Mouse (Mus musculus): ENCODE results near the gene Arsj. TPM values are rescaled to one million over a fixed set of nuclear protein-coding genes. Genes with fewer than 3 reads are reported as not detected.

Arsj gene
- polyA plus RNA-seq, 1 experiment, result 0.13 TPM

GRCm38 (mm10) chr3:126359760-126360159, 3.7 kb upstream of the Arsj start:
- no peak for TF ChIP-seq CTCF (IDR thresholded peaks at IDR 0.05; ENCODE audit: extremely low read depth, insufficient read length, insufficient replicate concordance, low read depth, low read length)
- TF ChIP-seq POLR2A (IDR thresholded peaks at IDR 0.05; ENCODE audit: low read depth, low read length), result no peak
- Histone ChIP-seq H3K4me3 (ENCODE audit: low read depth, low read length) (no peak overlapping the region), H3K36me3 (ENCODE audit: control insufficient read depth, insufficient read depth, low read length) (no peaks in the 10 kb centered on the region), H3K27me3 (ENCODE audit: control insufficient read depth, insufficient read depth, low read length) (no peaks in the 10 kb centered on the region), H3K27ac (ENCODE audit: insufficient read depth, low read depth, low read length) (no peak overlapping the region), H3K4me1 (ENCODE audit: control insufficient read depth, insufficient read depth, insufficient read length, low read length) (no peaks in the 10 kb centered on the region)
- WGBS, result 35% methylated on average over 1 of the region's 1 CpGs

GRCm38 (mm10) chr3:126362392-126362791, 1.1 kb upstream of the Arsj start:
- H3K4me3 ChIP-seq (ENCODE audit: low read depth, low read length), result no peak overlapping the region
- TF ChIP-seq POLR2A (IDR thresholded peaks at IDR 0.05; ENCODE audit: low read depth, low read length) (no peak), CTCF (IDR thresholded peaks at IDR 0.05; ENCODE audit: extremely low read depth, insufficient read length, insufficient replicate concordance, low read depth, low read length) (no peak)
- no peaks in the 10 kb centered on the region for H3K27me3 ChIP-seq (ENCODE audit: control insufficient read depth, insufficient read depth, low read length)
- H3K27ac ChIP-seq (ENCODE audit: insufficient read depth, low read depth, low read length), result no peak overlapping the region
- no peaks in the 10 kb centered on the region for H3K4me1 ChIP-seq (ENCODE audit: control insufficient read depth, insufficient read depth, insufficient read length, low read length)
- H3K36me3 ChIP-seq (ENCODE audit: control insufficient read depth, insufficient read depth, low read length), result no peaks in the 10 kb centered on the region
- WGBS, result 84% methylated on average over 2 of the region's 2 CpGs

GRCm38 (mm10) chr3:126362931-126363525, 456 bp upstream of the Arsj start:
- H3K36me3 ChIP-seq (ENCODE audit: control insufficient read depth, insufficient read depth, low read length), result no peaks in the 10 kb centered on the region
- no peaks in the 10 kb centered on the region for H3K27me3 ChIP-seq (ENCODE audit: control insufficient read depth, insufficient read depth, low read length)
- TF ChIP-seq CTCF (IDR thresholded peaks at IDR 0.05; ENCODE audit: extremely low read depth, insufficient read length, insufficient replicate concordance, low read depth, low read length) (no peak), POLR2A (IDR thresholded peaks at IDR 0.05; ENCODE audit: low read depth, low read length) (no peak)
- no peak overlapping the region for H3K27ac ChIP-seq (ENCODE audit: insufficient read depth, low read depth, low read length)
- H3K4me3 ChIP-seq (ENCODE audit: low read depth, low read length), result no peak overlapping the region
- WGBS, result 77% methylated on average over 11 of the region's 11 CpGs
- no peaks in the 10 kb centered on the region for H3K4me1 ChIP-seq (ENCODE audit: control insufficient read depth, insufficient read depth, insufficient read length, low read length)

GRCm38 (mm10) chr3:126364555-126364954, 1.1 kb downstream of the Arsj start:
- 0 out of 2 replicates have a peak overlapping the region, but pooled peaks have one; percentile 6 for H3K4me3 ChIP-seq (ENCODE audit: low read depth, low read length)
- no peak overlapping the region for H3K27ac ChIP-seq (ENCODE audit: insufficient read depth, low read depth, low read length)
- H3K4me1 ChIP-seq (ENCODE audit: control insufficient read depth, insufficient read depth, insufficient read length, low read length), result no peaks in the 10 kb centered on the region
- TF ChIP-seq CTCF (IDR thresholded peaks at IDR 0.05; ENCODE audit: extremely low read depth, insufficient read length, insufficient replicate concordance, low read depth, low read length) (no peak), POLR2A (IDR thresholded peaks at IDR 0.05; ENCODE audit: low read depth, low read length) (no peak)
- H3K36me3 ChIP-seq (ENCODE audit: control insufficient read depth, insufficient read depth, low read length), result no peaks in the 10 kb centered on the region
- 80% methylated on average over 7 of the region's 7 CpGs for WGBS
- no peaks in the 10 kb centered on the region for H3K27me3 ChIP-seq (ENCODE audit: control insufficient read depth, insufficient read depth, low read length)

GRCm38 (mm10) chr3:126370571-126370970, 7.1 kb downstream of the Arsj start:
- Histone ChIP-seq H3K4me1 (ENCODE audit: control insufficient read depth, insufficient read depth, insufficient read length, low read length) (no peaks in the 10 kb centered on the region), H3K4me3 (ENCODE audit: low read depth, low read length) (no peak overlapping the region), H3K27me3 (ENCODE audit: control insufficient read depth, insufficient read depth, low read length) (no peaks in the 10 kb centered on the region), H3K27ac (ENCODE audit: insufficient read depth, low read depth, low read length) (no peak overlapping the region), H3K36me3 (ENCODE audit: control insufficient read depth, insufficient read depth, low read length) (no peaks in the 10 kb centered on the region)
- TF ChIP-seq POLR2A (IDR thresholded peaks at IDR 0.05; ENCODE audit: low read depth, low read length) (no peak), CTCF (IDR thresholded peaks at IDR 0.05; ENCODE audit: extremely low read depth, insufficient read length, insufficient replicate concordance, low read depth, low read length) (no peak)

- no peak for TF ChIP-seq CTCF (IDR thresholded peaks at IDR 0.05; ENCODE audit: extremely low read depth, insufficient read length, insufficient replicate concordance, low read depth, low read length)
- TF ChIP-seq POLR2A (IDR thresholded peaks at IDR 0.05; ENCODE audit: low read depth, low read length), result no peak
- no peaks in the 10 kb centered on the region for H3K36me3 ChIP-seq (ENCODE audit: control insufficient read depth, insufficient read depth, low read length)
- no peaks in the 10 kb centered on the region for H3K27me3 ChIP-seq (ENCODE audit: control insufficient read depth, insufficient read depth, low read length)
- no peak overlapping the region for H3K4me3 ChIP-seq (ENCODE audit: low read depth, low read length)
- no peaks in the 10 kb centered on the region for H3K4me1 ChIP-seq (ENCODE audit: control insufficient read depth, insufficient read depth, insufficient read length, low read length)
- WGBS, result 67% methylated on average over 9 of the region's 9 CpGs
- no peak overlapping the region for H3K27ac ChIP-seq (ENCODE audit: insufficient read depth, low read depth, low read length)
These were observed 9.5 kb downstream of the Arsj start for GRCm38 (mm10) chr3:126372815-126373545.

- no peak for TF ChIP-seq CTCF (IDR thresholded peaks at IDR 0.05; ENCODE audit: extremely low read depth, insufficient read length, insufficient replicate concordance, low read depth, low read length)
- no peak for TF ChIP-seq POLR2A (IDR thresholded peaks at IDR 0.05; ENCODE audit: low read depth, low read length)
- H3K4me3 ChIP-seq (ENCODE audit: low read depth, low read length), result no peak overlapping the region
- no peak overlapping the region for H3K27ac ChIP-seq (ENCODE audit: insufficient read depth, low read depth, low read length)
- no peaks in the 10 kb centered on the region for H3K36me3 ChIP-seq (ENCODE audit: control insufficient read depth, insufficient read depth, low read length)
- 69% methylated on average over 1 of the region's 1 CpGs for WGBS
- H3K4me1 ChIP-seq (ENCODE audit: control insufficient read depth, insufficient read depth, insufficient read length, low read length), result no peaks in the 10 kb centered on the region
- no peaks in the 10 kb centered on the region for H3K27me3 ChIP-seq (ENCODE audit: control insufficient read depth, insufficient read depth, low read length)
These were observed 10.2 kb downstream of the Arsj start for GRCm38 (mm10) chr3:126373721-126374120.

Measured in small intestine, adult 2 months (tissue).